Mouse (Mus musculus): ENCODE results near the gene Fubp1. TPM values are rescaled to one million over a fixed set of nuclear protein-coding genes. Genes with fewer than 3 reads are reported as not detected.

Fubp1 gene
- polyA plus RNA-seq, 1 experiment from 2014 or later, result 332 TPM

DNA sequence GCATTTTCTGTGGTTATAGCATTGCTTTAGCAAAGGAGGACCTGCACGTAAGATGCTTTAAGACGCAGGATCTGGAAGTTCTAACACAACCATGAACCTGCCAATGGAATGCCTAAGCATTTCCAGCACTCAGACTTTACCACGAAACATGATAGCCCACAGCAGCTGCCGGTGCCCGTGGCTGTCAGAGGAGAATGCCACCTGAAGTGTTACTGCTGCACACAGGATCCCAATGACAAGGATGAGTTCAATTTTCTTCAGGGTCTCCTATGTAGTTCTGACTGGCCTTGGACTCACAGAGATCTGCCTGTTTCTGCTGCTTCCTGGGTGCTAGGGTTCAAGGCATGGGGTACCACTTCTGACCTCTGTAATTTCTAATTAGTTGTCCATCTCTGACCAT is 74.5 kb downstream of the Fubp1 start:
- no peak overlapping the region for H3K9ac ChIP-seq (ENCODE audit: low read depth, low read length)
- ATAC-seq (ENCODE audit: low FRiP score, low TSS enrichment), result no peak
- peaks cover 27% of the 10 kb centered on the region; the same call in 1 of the 2 replicates for H3K36me3 ChIP-seq (ENCODE audit: control insufficient read depth, insufficient read depth, low read length)
- H3K9me3 ChIP-seq (ENCODE audit: control insufficient read depth, low read length), result no peaks in the 10 kb centered on the region
- no peaks in the 10 kb centered on the region for H3K4me1 ChIP-seq (ENCODE audit: control insufficient read depth, insufficient read depth, low read length)
- H3K27me3 ChIP-seq (ENCODE audit: control insufficient read depth, insufficient read depth, low read length), result no peaks in the 10 kb centered on the region
- no peak overlapping the region for H3K4me2 ChIP-seq (replicated peaks; ENCODE audit: low read depth, low read length)
- H3K27ac ChIP-seq (ENCODE audit: low read depth, low read length), result no peak overlapping the region
- H3K4me3 ChIP-seq (ENCODE audit: low read length), result no peak overlapping the region
- 76% methylated on average over 5 of the region's 5 CpGs for WGBS

Other genes starting within 250 kb of the Fubp1 start
- 16.0 and 22.2 TPM in 2 replicates for gene Gipc2, start 44.2 kb upstream of the Fubp1 start, polyA plus RNA-seq (2014; fragmentation: Nextera tagmentation; extraction: Ambion mirVana)
- 23.9 and 26.2 TPM in 2 replicates for gene Dnajb4, start 120 bp upstream of the Fubp1 start, polyA plus RNA-seq (2014; fragmentation: Nextera tagmentation; extraction: Ambion mirVana)
- gene Nexn, start 55.9 kb downstream of the Fubp1 start, polyA plus RNA-seq (2014; fragmentation: Nextera tagmentation; extraction: Ambion mirVana), result 5.1 and 6.3 TPM in 2 replicates
- 14.0 and 23.7 TPM in 2 replicates for gene Miga1, start 130.0 kb downstream of the Fubp1 start, polyA plus RNA-seq (2014; fragmentation: Nextera tagmentation; extraction: Ambion mirVana)
- 18.8 and 44.4 TPM in 2 replicates for gene Usp33, start 136.1 kb downstream of the Fubp1 start, polyA plus RNA-seq (2014; fragmentation: Nextera tagmentation; extraction: Ambion mirVana)
- 37.4 and 70.8 TPM in 2 replicates for gene Zzz3, start 185.1 kb downstream of the Fubp1 start, polyA plus RNA-seq (2014; fragmentation: Nextera tagmentation; extraction: Ambion mirVana)